Mouse (Mus musculus) forebrain, postnatal 0 days (tissue): ENCODE results near the gene Hoxb8. TPM values are rescaled to one million over a fixed set of nuclear protein-coding genes. Genes with fewer than 3 reads are reported as not detected.
A peak's percentile ranks its signal among the peaks of the same experiment; 100 is the strongest.

ENCODE experiments used
- ATAC-seq: fragments of 200-750 bp; cut with Nextera tagmentation; 2 replicates; pipeline ENCODE4 v1.8.0; 2017; ENCODE audit warnings: mild to moderate bottlenecking, moderate library complexity
- DNase-seq: peaks from one replicate; pipeline ENCODE4 v3.0.0-alpha.2; 2015
- H3K27ac ChIP-seq: fragments of 300-500 bp; sonication (generic); 2 replicates; pipeline ENCODE4 v1.5.1; 2014; ENCODE audit warnings: low read depth, mild to moderate bottlenecking, antibody characterized with exemption, low read length, moderate library complexity, mixed read lengths
- H3K27me3 ChIP-seq: fragments of 300-500 bp; sonication (generic); 2 replicates; pipeline ENCODE4 v1.6.1; 2014; ENCODE audit warnings: mild to moderate bottlenecking, low read length, mixed read lengths; ENCODE audit not compliant: insufficient read depth
- H3K36me3 ChIP-seq: fragments of 300-500 bp; sonication (generic); 2 replicates; pipeline ENCODE4 v1.6.1; 2014; ENCODE audit warnings: mild to moderate bottlenecking, moderate library complexity; ENCODE audit not compliant: insufficient read depth
- H3K4me1 ChIP-seq: fragments of 300-500 bp; sonication (generic); 2 replicates; pipeline ENCODE4 v1.6.1; 2014; ENCODE audit warnings: antibody characterized with exemption; ENCODE audit not compliant: insufficient read depth
- H3K4me2 ChIP-seq: fragments of 300-500 bp; sonication (generic); 2 replicates; pipeline ENCODE4 v1.6.1; 2014; ENCODE audit warnings: low read depth, mild to moderate bottlenecking, moderate library complexity
- H3K4me3 ChIP-seq: fragments of 300-500 bp; sonication (generic); 2 replicates; pipeline ENCODE4 v1.5.1; 2014; ENCODE audit warnings: low read depth, low read length, mixed read lengths
- H3K9ac ChIP-seq: fragments of 300-500 bp; sonication (generic); 2 replicates; pipeline ENCODE4 v1.6.1; 2014; ENCODE audit warnings: mild to moderate bottlenecking
- H3K9me3 ChIP-seq: fragments of 300-500 bp; sonication (generic); 2 replicates; pipeline ENCODE4 v1.6.1; 2016; ENCODE audit warnings: low read length
- CTCF ChIP-seq: sonication (generic); IDR thresholded peaks from 2 replicates; pipeline ENCODE4 v1.5.1; 2016; ENCODE audit warnings: antibody characterized with exemption, control low read depth, low read depth
- WGBS: fragments of 180-500 bp; shearing (Covaris S2); extraction: QIAGEN DNeasy Blood & Tissue Kit; methylation state at CpG from one replicate; pipeline ENCODE4 v1.1.7; 2014; 5-methylcytosine and 5-hydroxymethylcytosine counted together
- microRNA counts: library from miRNA; unstranded; fragments of <30 nt; microRNA quantifications from one replicate; lab custom pipeline; 2015
- microRNA-seq, 2 experiments: library from miRNA; unstranded; fragments of <30 nt; microRNA quantifications; one replicate each; pipeline ENCODE4; 2016
- polyA plus RNA-seq: library from polyadenylated mRNA; unstranded; fragments of >200 nt; fragmentation: Nextera tagmentation; extraction: Ambion mirVana; gene quantifications from 2 replicates; pipeline ENCODE4 v1.2.1, GENCODE M21; 2015
- total RNA-seq: library from RNA; depleted of rRNA; stranded (reverse); fragments of >200 nt; gene quantifications from 2 replicates; pipeline ENCODE4 v1.2.3, GENCODE M21; 2014; rRNA removed

The Hoxb8 gene
- total and polyA plus RNA-seq, 2 experiments from 2014 or later, result not detected

DNA sequence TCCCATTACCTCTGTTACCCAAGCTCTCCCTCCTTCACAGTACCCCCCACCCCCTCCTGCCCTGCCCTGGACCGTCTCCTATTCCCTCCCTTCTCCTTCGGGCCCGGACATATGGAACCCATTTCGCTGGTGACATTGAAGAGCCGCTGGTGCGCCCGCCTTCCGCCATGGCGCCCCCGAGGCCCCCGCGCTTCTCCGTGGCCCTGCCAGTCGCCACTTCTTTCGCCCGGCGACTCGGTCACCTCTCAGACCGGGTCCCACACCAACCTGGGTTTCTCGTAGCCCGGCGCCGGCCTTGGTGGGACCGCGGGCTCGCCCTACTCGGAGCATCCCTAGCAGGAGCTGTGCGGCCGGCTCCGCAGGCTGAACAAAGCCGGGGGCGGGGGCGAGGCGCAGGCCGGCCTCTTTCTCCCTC, 50.9 kb downstream of the Hoxb8 start:
- no peak for TF ChIP-seq CTCF
- H3K36me3 ChIP-seq, result no peaks in the 10 kb centered on the region
- H3K4me2 ChIP-seq, result no peak overlapping the region
- ATAC-seq (no peak), DNase-seq (no peak)
- H3K9me3 ChIP-seq, result no peaks in the 10 kb centered on the region
- H3K9ac ChIP-seq, result no peak overlapping the region
- H3K27ac ChIP-seq, result no peak overlapping the region
- no peak overlapping the region for H3K4me3 ChIP-seq
- H3K4me1 ChIP-seq, result no peaks in the 10 kb centered on the region
- under 1% methylated on average over 34 of the region's 35 CpGs for WGBS
- H3K27me3 ChIP-seq, result peaks cover 100% of the 10 kb centered on the region

DNA sequence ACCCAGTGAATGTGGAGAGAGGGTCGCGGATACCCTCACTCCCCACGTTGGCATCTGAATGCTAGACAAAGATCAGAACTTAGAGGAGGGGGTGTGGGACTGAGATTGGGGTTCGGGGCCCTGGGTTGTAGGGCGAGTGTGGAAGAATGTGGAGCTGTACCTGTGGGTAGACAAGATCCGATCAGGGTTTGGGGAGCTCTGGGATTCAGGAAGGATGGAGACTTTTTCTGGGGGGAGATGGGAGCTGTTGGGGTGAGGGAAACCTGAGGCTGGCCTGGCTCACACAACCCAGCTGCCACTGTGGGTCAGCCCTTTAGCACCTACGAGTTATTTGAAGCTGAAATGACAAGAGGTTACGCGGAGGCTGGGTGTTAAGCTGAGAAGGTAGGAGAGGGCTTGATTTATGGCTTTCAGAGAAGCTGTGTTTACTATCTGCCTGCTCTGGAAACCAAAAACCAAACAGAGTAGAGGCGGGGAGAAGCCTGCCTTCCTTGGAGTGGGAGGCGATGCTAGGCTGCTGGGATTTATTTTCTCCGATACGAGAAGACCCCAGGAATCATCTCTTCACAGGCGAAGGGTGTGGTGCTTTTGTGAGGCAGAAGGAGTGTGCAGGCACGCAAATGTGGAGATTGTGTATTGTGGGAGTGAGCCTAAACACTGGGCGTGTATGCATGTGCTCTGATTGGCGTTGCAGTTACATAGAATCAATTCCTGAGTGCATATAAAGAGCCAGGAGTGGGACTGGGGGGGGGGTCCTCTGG, 51.7 kb downstream of the Hoxb8 start:
- no peak for TF ChIP-seq CTCF
- ATAC-seq, result no peak
- 3% methylated on average over 17 of the region's 17 CpGs for WGBS
- no peak for DNase-seq
- Histone ChIP-seq H3K27me3 (peaks cover 100% of the 10 kb centered on the region), H3K27ac (no peak overlapping the region), H3K4me1 (no peaks in the 10 kb centered on the region), H3K9me3 (no peaks in the 10 kb centered on the region), H3K36me3 (no peaks in the 10 kb centered on the region), H3K4me3 (no peak overlapping the region), H3K4me2 (no peak overlapping the region), H3K9ac (no peak overlapping the region)

DNA sequence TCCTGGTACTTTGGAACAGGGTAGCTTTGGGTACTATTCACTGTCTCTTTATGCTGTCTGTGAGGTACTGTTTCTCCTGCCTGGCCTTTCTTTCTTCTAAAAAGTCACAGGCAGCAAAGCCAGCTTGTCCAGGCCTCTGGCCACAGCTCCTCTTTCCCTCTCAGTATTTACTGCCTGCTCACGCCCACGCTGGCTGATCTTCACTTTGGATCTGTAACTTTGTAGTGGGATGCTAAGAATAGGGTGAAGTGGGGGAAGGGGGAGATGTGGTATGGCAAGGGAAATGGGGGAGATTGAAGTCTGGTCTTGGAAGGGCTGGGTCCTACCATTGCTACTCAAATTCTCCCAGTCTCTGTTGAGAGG, 52.3 kb downstream of the Hoxb8 start:
- ATAC-seq (no peak), DNase-seq (no peak)
- Histone ChIP-seq H3K9ac (no peak overlapping the region), H3K4me1 (no peaks in the 10 kb centered on the region), H3K27me3 (peaks cover 100% of the 10 kb centered on the region), H3K4me3 (no peak overlapping the region), H3K9me3 (no peaks in the 10 kb centered on the region), H3K36me3 (no peaks in the 10 kb centered on the region), H3K4me2 (no peak overlapping the region), H3K27ac (no peak overlapping the region)
- no peak for TF ChIP-seq CTCF
- WGBS, result 0% methylated on average over 2 of the region's 2 CpGs

MicroRNAs within 50 kb of the gene (microRNA counts, 519-probe panel; counts per million panel counts)
- microRNA mmu-miR-10a (lab: Ali Mortazavi, UCI) (2,807 counts per million, percentile 22 among the panel's probes with 10 or more counts), microRNA mmu-miR-196a (lab: Ali Mortazavi, UCI) (not detected)

Small RNA genes within 50 kb of the gene (microRNA-seq; reads per million reads assigned to microRNA genes)
- gene Mir10a, result 92.5 to 114 reads per million in 2 experiments
- 0 reads per million in 2 experiments for gene Mir196a-1

Other genes with a start within 250 kb of the Hoxb8 start
- gene Snf8, start 247.0 kb upstream of the Hoxb8 start, total RNA-seq, result 36.5 and 36.7 TPM in 2 replicates
- 112 and 120 TPM in 2 replicates for gene Snf8, start 247.0 kb upstream of the Hoxb8 start, polyA plus RNA-seq
- gene Ube2z, start 216.5 kb upstream of the Hoxb8 start, total RNA-seq, result 54.9 and 56.2 TPM in 2 replicates
- gene Ube2z, start 216.5 kb upstream of the Hoxb8 start, polyA plus RNA-seq, result 29.4 and 35.4 TPM in 2 replicates
- gene Atp5g1, start 206.2 kb upstream of the Hoxb8 start, total RNA-seq, result 348 and 355 TPM in 2 replicates
- gene Atp5g1, start 206.2 kb upstream of the Hoxb8 start, polyA plus RNA-seq, result 925 and 1,026 TPM in 2 replicates
- gene Calcoco2, start 169.9 kb upstream of the Hoxb8 start, total RNA-seq, result not detected in 2 replicates
- 0.10 TPM in 1 of 2 replicates, not detected in the other for gene Calcoco2, start 169.9 kb upstream of the Hoxb8 start, polyA plus RNA-seq
- gene Ttll6, start 148.1 kb upstream of the Hoxb8 start, total RNA-seq, result 0.43 and 0.54 TPM in 2 replicates
- 0.19 and 0.31 TPM in 2 replicates for gene Ttll6, start 148.1 kb upstream of the Hoxb8 start, polyA plus RNA-seq
- not detected in 2 replicates for gene Hoxb13, start 87.6 kb upstream of the Hoxb8 start, total RNA-seq
- gene Hoxb13, start 87.6 kb upstream of the Hoxb8 start, polyA plus RNA-seq, result not detected in 2 replicates
- not detected in 2 replicates for gene Hoxb9, start 10.4 kb upstream of the Hoxb8 start, total RNA-seq
- not detected in 2 replicates for gene Hoxb9, start 10.4 kb upstream of the Hoxb8 start, polyA plus RNA-seq
- not detected in 2 replicates for gene Hoxb7, start 4.7 kb downstream of the Hoxb8 start, total RNA-seq
- gene Hoxb7, start 4.7 kb downstream of the Hoxb8 start, polyA plus RNA-seq, result not detected in 2 replicates
- not detected in 2 replicates for gene Hoxb6, start 10.6 kb downstream of the Hoxb8 start, total RNA-seq
- not detected in 2 replicates for gene Hoxb6, start 10.6 kb downstream of the Hoxb8 start, polyA plus RNA-seq
- not detected in 2 replicates for gene Hoxb5, start 21.4 kb downstream of the Hoxb8 start, total RNA-seq
- gene Hoxb5, start 21.4 kb downstream of the Hoxb8 start, polyA plus RNA-seq, result not detected in 2 replicates
- not detected in 2 replicates for gene Hoxb4, start 36.4 kb downstream of the Hoxb8 start, total RNA-seq
- not detected in 2 replicates for gene Hoxb4, start 36.4 kb downstream of the Hoxb8 start, polyA plus RNA-seq
- not detected in 2 replicates for gene Hoxb3, start 41.4 kb downstream of the Hoxb8 start, total RNA-seq
- not detected in 2 replicates for gene Hoxb3, start 41.4 kb downstream of the Hoxb8 start, polyA plus RNA-seq
- not detected in 2 replicates for gene Hoxb2, start 68.6 kb downstream of the Hoxb8 start, total RNA-seq
- gene Hoxb2, start 68.6 kb downstream of the Hoxb8 start, polyA plus RNA-seq, result not detected in 2 replicates
- not detected in 2 replicates for gene Hoxb1, start 83.8 kb downstream of the Hoxb8 start, total RNA-seq
- not detected in 2 replicates for gene Hoxb1, start 83.8 kb downstream of the Hoxb8 start, polyA plus RNA-seq
- 1.6 and 3.2 TPM in 2 replicates for gene Skap1, start 182.7 kb downstream of the Hoxb8 start, total RNA-seq
- gene Skap1, start 182.7 kb downstream of the Hoxb8 start, polyA plus RNA-seq, result 2.7 and 3.7 TPM in 2 replicates